Mouse (Mus musculus): ENCODE data around the gene Pik3r6. TPM values are rescaled to one million over a fixed set of nuclear protein-coding genes. Genes with fewer than 3 reads are reported as not detected.

The Pik3r6 gene
- total and polyA plus RNA-seq, 3 experiments: 0.42 to 1.5 TPM; not detected in 1

DNA sequence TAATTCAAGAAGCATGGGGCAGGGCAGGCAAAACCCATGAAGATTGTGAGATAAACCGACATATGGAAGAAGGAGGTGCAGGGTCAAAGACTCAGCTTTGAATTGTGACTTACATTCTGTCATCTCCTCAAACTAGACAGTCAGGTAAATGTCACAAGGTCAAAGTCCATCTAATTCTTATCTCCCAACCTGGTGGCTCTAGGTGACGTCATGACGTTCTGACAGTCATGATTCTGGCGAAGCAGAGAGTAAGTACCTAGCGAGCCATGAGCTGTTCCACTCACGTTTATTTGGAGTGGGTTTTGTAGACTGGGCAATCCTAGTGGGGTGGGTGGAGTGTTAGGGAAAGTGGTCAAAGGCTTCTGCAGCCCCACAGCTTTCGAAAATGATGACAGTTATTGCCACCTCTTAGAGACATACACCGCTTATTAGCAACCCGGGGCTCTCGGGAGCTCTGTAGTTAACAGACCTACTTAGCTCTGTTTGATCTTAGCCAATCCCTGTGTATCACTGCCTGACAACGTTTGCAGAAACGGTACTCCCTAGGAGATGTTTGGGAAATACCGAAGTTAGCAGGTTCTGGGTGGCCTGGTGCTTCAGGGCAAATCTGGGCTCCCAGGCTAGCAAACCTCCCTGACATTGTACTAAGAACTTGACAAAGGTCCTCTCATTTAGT is 61.7 kb downstream of the Pik3r6 start:
- H3K9me3 ChIP-seq (replicated peaks; ENCODE audit: insufficient read depth, low read length): no peaks in the 10 kb centered on the region
- H3K9ac ChIP-seq (ENCODE audit: control insufficient read depth, low read depth, low read length, poor library complexity, severe bottlenecking): no peak overlapping the region
- TF ChIP-seq UBTF (IDR thresholded peaks at IDR 0.05; ENCODE audit: borderline replicate concordance, insufficient read depth, low read depth, low read length) (no peak), ZKSCAN1 (IDR thresholded peaks at IDR 0.05; ENCODE audit: low read depth, low read length) (no peak), NRF1 (IDR thresholded peaks at IDR 0.05; ENCODE audit: insufficient read depth, low read depth, low read length, poor library complexity, severe bottlenecking) (no peak), POLR2A (IDR thresholded peaks at IDR 0.05; ENCODE audit: control insufficient read depth in 1 of 2, insufficient read depth in 1 of 2, low read depth in 1 of 2, low read length in 2 of 2, poor library complexity in 1 of 2) (no peak), MXI1 (IDR thresholded peaks at IDR 0.05; ENCODE audit: low read depth, low read length) (no peak), SIN3A (IDR thresholded peaks at IDR 0.05; ENCODE audit: low read length) (no peak)
- no peaks in the 10 kb centered on the region for H3K79me2 ChIP-seq (ENCODE audit: control insufficient read depth, insufficient read depth, low read length, poor library complexity)
- H3K36me3 ChIP-seq (ENCODE audit: control insufficient read depth in 1 of 2, insufficient read depth in 2 of 2, low read length in 2 of 2): no peaks in the 10 kb centered on the region
- no peak overlapping the region for H3K27ac ChIP-seq (ENCODE audit: control insufficient read depth, low read depth, low read length)
- peaks cover 0 to 4% of the 10 kb centered on the region in 2 experiments; a peak in 2 of 4 replicates for H3K4me1 ChIP-seq (ENCODE audit: control insufficient read depth in 1 of 2, insufficient read depth in 2 of 2, low read length in 2 of 2)
- peaks cover 10 to 13% of the 10 kb centered on the region in 2 experiments for H3K27me3 ChIP-seq (ENCODE audit: control insufficient read depth in 1 of 2, insufficient read depth in 2 of 2, low read length in 2 of 2)
- DNase-seq (ENCODE audit: low read depth, low spot score): no peak
- no peak overlapping the region for H3K4me3 ChIP-seq (ENCODE audit: control insufficient read depth in 1 of 2, insufficient read depth in 1 of 2, low read depth in 2 of 2, low read length in 2 of 2)

DNA sequence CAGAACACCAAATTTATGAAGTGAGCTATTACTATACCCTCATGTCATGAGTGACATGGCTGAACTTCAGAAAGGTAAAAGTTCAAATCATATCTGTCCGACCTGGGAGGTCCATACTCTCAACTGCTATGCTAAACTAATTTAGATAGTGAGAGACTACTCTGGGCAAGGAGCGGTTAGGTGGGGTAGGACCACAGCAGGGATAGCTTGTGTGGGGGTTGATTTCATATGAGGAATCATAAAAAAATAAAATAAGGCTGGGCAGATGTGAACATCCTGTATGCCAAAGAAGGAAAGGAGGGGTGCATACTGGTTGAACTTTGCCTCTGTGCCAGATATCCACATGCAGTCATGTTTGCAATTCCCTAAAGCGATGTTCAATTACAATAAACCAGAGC is 62.2 kb downstream of the Pik3r6 start:
- no peak for DNase-seq (ENCODE audit: low read depth, low spot score)

DNA sequence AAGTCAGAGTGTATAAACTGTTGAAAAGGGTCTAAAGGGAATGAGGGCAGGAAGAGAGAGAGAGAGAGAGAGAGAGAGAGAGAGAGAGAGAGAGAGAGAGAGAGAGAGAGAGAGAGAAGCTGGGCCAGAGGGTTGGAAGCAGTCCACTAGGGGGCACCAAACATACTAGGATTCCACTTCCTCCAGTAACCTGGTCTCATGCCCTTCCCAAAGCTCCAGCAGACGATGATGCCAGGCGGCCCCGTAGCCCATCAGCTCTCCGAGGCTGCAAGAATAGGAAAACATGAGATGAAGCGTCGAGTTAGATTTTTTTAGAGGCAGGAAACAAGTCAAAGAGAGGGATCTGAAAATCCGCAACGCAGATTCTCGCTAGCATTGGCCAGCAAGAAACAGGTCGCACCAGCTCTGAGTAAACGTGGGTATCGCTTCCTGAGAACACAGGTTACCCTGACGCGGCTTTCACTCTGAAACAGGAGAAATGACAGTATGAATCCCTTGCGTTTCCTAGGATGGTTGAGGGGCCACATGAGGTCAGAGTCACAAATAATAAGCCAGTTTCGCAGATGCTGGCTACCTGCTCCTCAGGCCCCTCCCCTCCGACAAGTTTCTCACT is 63.7 kb downstream of the Pik3r6 start:
- peak; percentile 79 for DNase-seq (ENCODE audit: low read depth, low spot score)
- Histone ChIP-seq H3K27me3 (ENCODE audit: control insufficient read depth in 1 of 2, insufficient read depth in 2 of 2, low read length in 2 of 2) (peaks cover 7 to 20% of the 10 kb centered on the region in 2 experiments), H3K4me1 (ENCODE audit: control insufficient read depth in 1 of 2, insufficient read depth in 2 of 2, low read length in 2 of 2) (no peaks in the 10 kb centered on the region), H3K9me3 (replicated peaks; ENCODE audit: insufficient read depth, low read length) (no peaks in the 10 kb centered on the region), H3K4me3 (ENCODE audit: control insufficient read depth in 1 of 2, insufficient read depth in 1 of 2, low read depth in 2 of 2, low read length in 2 of 2) (no peak overlapping the region), H3K36me3 (ENCODE audit: control insufficient read depth in 1 of 2, insufficient read depth in 2 of 2, low read length in 2 of 2) (no peaks in the 10 kb centered on the region), H3K27ac (ENCODE audit: control insufficient read depth, low read depth, low read length) (no peak overlapping the region), H3K9ac (ENCODE audit: control insufficient read depth, low read depth, low read length, poor library complexity, severe bottlenecking) (no peak overlapping the region), H3K79me2 (ENCODE audit: control insufficient read depth, insufficient read depth, low read length, poor library complexity) (no peaks in the 10 kb centered on the region)
- no peak for TF ChIP-seq MAX (IDR thresholded peaks at IDR 0.05; ENCODE audit: low read length)
- no peak for TF ChIP-seq UBTF (IDR thresholded peaks at IDR 0.05; ENCODE audit: borderline replicate concordance, insufficient read depth, low read depth, low read length)
- no peak for TF ChIP-seq EP300 (IDR thresholded peaks at IDR 0.05; ENCODE audit: low read depth in 1 of 2, low read length in 2 of 2)
- no peak for TF ChIP-seq MYC (IDR thresholded peaks at IDR 0.05; ENCODE audit: low read depth, low read length)
- no peak for TF ChIP-seq POLR2AphosphoS2 (IDR thresholded peaks at IDR 0.05; ENCODE audit: low read length)
- TF ChIP-seq NELFE (IDR thresholded peaks at IDR 0.05; ENCODE audit: low read depth, low read length): no peak
- TF ChIP-seq MEF2A (IDR thresholded peaks at IDR 0.05; ENCODE audit: extremely low read depth, insufficient replicate concordance, low read depth, low read length, poor library complexity, severe bottlenecking): no peak
- peak; percentile 99 for TF ChIP-seq JUND (IDR thresholded peaks at IDR 0.05; ENCODE audit: low read depth, low read length)
- TF ChIP-seq SMC3 (IDR thresholded peaks at IDR 0.05; ENCODE audit: low read depth, low read length): peak; percentile 85
- no peak for TF ChIP-seq MAFK (IDR thresholded peaks at IDR 0.05; ENCODE audit: borderline replicate concordance, low read depth, low read length)
- TF ChIP-seq E2F4 (IDR thresholded peaks at IDR 0.05; ENCODE audit: borderline replicate concordance, low read depth, low read length): no peak
- no peak for TF ChIP-seq POLR2AphosphoS5 (IDR thresholded peaks at IDR 0.05; ENCODE audit: borderline replicate concordance, low read depth, low read length)
- peak; percentile 75 to 87 (median 83) for TF ChIP-seq CTCF (IDR thresholded peaks at IDR 0.05 in 2 of 3, conservative IDR thresholded peaks at IDR 0.05 in 1 of 3; ENCODE audit: control insufficient read depth in 1 of 3, insufficient read depth in 1 of 3, low read depth in 2 of 3, low read length in 3 of 3, poor library complexity in 1 of 3, severe bottlenecking in 1 of 3)
- peak; percentile 80 for TF ChIP-seq RAD21 (IDR thresholded peaks at IDR 0.05; ENCODE audit: low read depth, low read length)

More for the DNA sequence above, 62.2 kb downstream of the Pik3r6 start:
- TF ChIP-seq MYB (IDR thresholded peaks at IDR 0.05; ENCODE audit: low read depth, low read length) (no peak), TAL1 (IDR thresholded peaks at IDR 0.05; ENCODE audit: low read length) (no peak), ZC3H11A (IDR thresholded peaks at IDR 0.05; ENCODE audit: low read depth, low read length) (no peak), ZKSCAN1 (IDR thresholded peaks at IDR 0.05; ENCODE audit: low read depth, low read length) (no peak), ELF1 (IDR thresholded peaks at IDR 0.05; ENCODE audit: low read depth, low read length) (no peak), USF1 (IDR thresholded peaks at IDR 0.05; ENCODE audit: low read depth, low read length) (no peak), USF2 (IDR thresholded peaks at IDR 0.05; ENCODE audit: borderline replicate concordance in 1 of 2, insufficient read depth in 1 of 2, low read depth in 1 of 2, low read length in 2 of 2) (no peak), MXI1 (IDR thresholded peaks at IDR 0.05; ENCODE audit: low read depth, low read length) (no peak), POLR2A (IDR thresholded peaks at IDR 0.05; ENCODE audit: control insufficient read depth in 1 of 2, insufficient read depth in 1 of 2, low read depth in 1 of 2, low read length in 2 of 2, poor library complexity in 1 of 2) (no peak), KAT2A (conservative IDR thresholded peaks at IDR 0.05; ENCODE audit: low read depth, low read length) (no peak), E2F4 (IDR thresholded peaks at IDR 0.05; ENCODE audit: borderline replicate concordance, low read depth, low read length) (no peak), GABPA (IDR thresholded peaks at IDR 0.05; ENCODE audit: low read depth, low read length) (no peak), TBP (IDR thresholded peaks at IDR 0.05; ENCODE audit: low read depth, low read length) (no peak)
- Histone ChIP-seq H3K79me2 (ENCODE audit: control insufficient read depth, insufficient read depth, low read length, poor library complexity) (no peaks in the 10 kb centered on the region), H3K9ac (ENCODE audit: control insufficient read depth, low read depth, low read length, poor library complexity, severe bottlenecking) (no peak overlapping the region), H3K4me3 (ENCODE audit: control insufficient read depth in 1 of 2, insufficient read depth in 1 of 2, low read depth in 2 of 2, low read length in 2 of 2) (no peak overlapping the region), H3K27me3 (ENCODE audit: control insufficient read depth in 1 of 2, insufficient read depth in 2 of 2, low read length in 2 of 2) (peaks cover 10 to 13% of the 10 kb centered on the region in 2 experiments), H3K9me3 (replicated peaks; ENCODE audit: insufficient read depth, low read length) (no peaks in the 10 kb centered on the region), H3K27ac (ENCODE audit: control insufficient read depth, low read depth, low read length) (no peak overlapping the region), H3K4me1 (ENCODE audit: control insufficient read depth in 1 of 2, insufficient read depth in 2 of 2, low read length in 2 of 2) (peaks cover 0 to under 1% of the 10 kb centered on the region in 2 experiments; a peak in 2 of 4 replicates), H3K36me3 (ENCODE audit: control insufficient read depth in 1 of 2, insufficient read depth in 2 of 2, low read length in 2 of 2) (no peaks in the 10 kb centered on the region)
